18 mouse cellular contexts compared by ENCODE assay signal in the genomic region with DNA sequence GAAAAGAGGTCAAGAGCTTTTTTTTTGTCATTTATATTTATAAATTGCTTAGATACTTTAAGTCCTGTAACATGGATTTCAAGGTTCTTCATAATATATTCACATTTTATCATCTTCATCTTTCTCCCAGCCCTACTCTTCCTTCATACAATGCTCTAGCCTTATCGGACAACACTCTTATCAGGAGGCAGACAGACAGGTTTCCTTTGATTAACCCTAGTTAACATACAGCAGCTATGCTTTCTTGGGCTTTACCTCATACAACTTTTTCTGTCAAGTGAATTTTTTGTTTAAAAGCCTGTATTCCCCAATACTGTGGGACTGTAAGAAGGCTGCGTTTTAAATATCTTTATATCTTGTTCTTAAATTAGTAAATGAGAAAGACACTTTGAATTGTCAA. TPM values are rescaled to one million over a fixed set of nuclear protein-coding genes. Genes with fewer than 3 reads are reported as not detected.
DNase-seq lines count a peak whose midpoint lies in the region; ATAC-seq and TF ChIP-seq lines count a peak whose summit lies in the region.
"Had no signal": no experiment of that assay in that cellular context is flagged by ENCODE, and none has a peak within 500 bp of the region (broad histone marks: within the 10 kb centered on the region; RNA-seq: fewer than 3 reads in every experiment).

No protein-coding gene starts in this region.

- ATAC-seq in liver, embryonic 12.5 days = no peak
- peak; percentile 36; the same call in 1 of the 2 replicates for ATAC-seq in G1E (ENCODE audit: extremely low read depth, insufficient number of reproducible peaks, low FRiP score, poor library complexity, severe bottlenecking)
- ATAC-seq in hindbrain, embryonic 16.5 days = no peak
- ATAC-seq: activated CD4-positive, CD25-positive, alpha-beta regulatory T cell, adult 4 months; CD4-positive, CD25-positive, alpha-beta regulatory T cell, adult 4 months; Patski had no signal

- peaks cover 34% of the 10 kb centered on the region for H3K4me1 ChIP-seq in liver, embryonic 12.5 days
- H3K4me1 ChIP-seq in ES-Bruce4 (ENCODE audit: control insufficient read depth, insufficient read depth, low read length) (peaks cover 2% of the 10 kb centered on the region), G1E (ENCODE audit: insufficient read depth, low read depth, low read length) (peaks cover 33% of the 10 kb centered on the region), MEL (ENCODE audit: control insufficient read depth in 1 of 2, insufficient read depth in 2 of 2, low read length in 2 of 2) (peaks cover 3 to 4% of the 10 kb centered on the region in 2 experiments; a peak in 3 of 4 replicates)
- H3K4me1 ChIP-seq in thymus, adult 2 months (replicated peaks; ENCODE audit: control insufficient read depth, insufficient read depth, low read length) = peaks cover 6% of the 10 kb centered on the region
- H3K4me1 ChIP-seq in hindbrain, embryonic 16.5 days (ENCODE audit: control insufficient read depth, insufficient read depth, low read depth, low read length) = peaks cover 6% of the 10 kb centered on the region

- TF ChIP-seq EP300 in ES-Bruce4 (IDR thresholded peaks at IDR 0.05; ENCODE audit: insufficient read depth, low read depth, low read length) = no peak
- peak; percentile 57 to 60; a peak in 2 of 4 replicates for TF ChIP-seq EP300 in MEL (IDR thresholded peaks at IDR 0.05; ENCODE audit: low read depth in 1 of 2, low read length in 2 of 2)

- H3K27ac ChIP-seq in liver, embryonic 12.5 days = no peak overlapping the region; the same call in 1 of the 2 replicates
- H3K27ac ChIP-seq in ES-Bruce4 (ENCODE audit: insufficient read depth, low read length) (no peak overlapping the region), MEL (ENCODE audit: control insufficient read depth, low read depth, low read length) (peak overlapping the region; percentile 89)
- no peak overlapping the region for H3K27ac ChIP-seq in thymus, adult 2 months (ENCODE audit: control insufficient read depth, insufficient read depth, low read length)
- H3K27ac ChIP-seq in hindbrain, embryonic 16.5 days (ENCODE audit: low read depth, low read length) = no peak overlapping the region

- H3K9ac ChIP-seq in liver, embryonic 12.5 days = no peak overlapping the region
- H3K9ac ChIP-seq in ES-Bruce4 (ENCODE audit: low read depth, poor library complexity, severe bottlenecking) (peak overlapping the region; percentile 79; the same call in 1 of the 2 replicates), MEL (ENCODE audit: control insufficient read depth, low read depth, low read length, poor library complexity, severe bottlenecking) (peak overlapping the region; percentile 81; the same call in 1 of the 2 replicates)
- H3K9ac ChIP-seq in hindbrain, embryonic 16.5 days (ENCODE audit: low read depth, low read length) = no peak overlapping the region

- H3K9me3 ChIP-seq in liver, embryonic 12.5 days (replicated peaks) = no peaks in the 10 kb centered on the region
- H3K9me3 ChIP-seq in ES-Bruce4 (replicated peaks; ENCODE audit: control insufficient read depth, insufficient read depth, low read length, poor library complexity, severe bottlenecking) (no peaks in the 10 kb centered on the region), G1E (replicated peaks) (no peaks in the 10 kb centered on the region), MEL (replicated peaks; ENCODE audit: insufficient read depth, low read length) (no peaks in the 10 kb centered on the region)
- H3K9me3 ChIP-seq in hindbrain, embryonic 16.5 days (ENCODE audit: control insufficient read depth, low read length) = no peaks in the 10 kb centered on the region

- peaks cover 7% of the 10 kb centered on the region for H3K79me2 ChIP-seq in MEL (ENCODE audit: control insufficient read depth, insufficient read depth, low read length, poor library complexity)

- TF ChIP-seq CTCF in ES-Bruce4 (IDR thresholded peaks at IDR 0.05; ENCODE audit: low read depth, low read length) = no peak
- no peak for TF ChIP-seq CTCF in G1E (IDR thresholded peaks at IDR 0.05; ENCODE audit: low read depth, low read length)
- no peak for TF ChIP-seq CTCF in MEL (IDR thresholded peaks at IDR 0.05 in 2 of 3, conservative IDR thresholded peaks at IDR 0.05 in 1 of 3; ENCODE audit: control insufficient read depth in 1 of 3, insufficient read depth in 1 of 3, low read depth in 2 of 3, low read length in 3 of 3, poor library complexity in 1 of 3, severe bottlenecking in 1 of 3)
- TF ChIP-seq CTCF in thymus, adult 2 months (IDR thresholded peaks at IDR 0.05; ENCODE audit: borderline replicate concordance, control insufficient read depth, extremely low read depth, insufficient read depth, low read length, poor library complexity) = no peak

- peak overlapping the region; percentile 90 for H3K4me2 ChIP-seq in liver, embryonic 12.5 days
- no peak overlapping the region for H3K4me2 ChIP-seq in hindbrain, embryonic 16.5 days (ENCODE audit: low read length)

- H3K4me3 ChIP-seq in liver, embryonic 12.5 days = no peak overlapping the region
- no peak overlapping the region for H3K4me3 ChIP-seq in ES-Bruce4 (ENCODE audit: low read depth, low read length)
- H3K4me3 ChIP-seq in G1E (ENCODE audit: low read depth, low read length) = no peak overlapping the region; the same call in 1 of the 2 replicates
- peak overlapping the region in 1 of 2 experiments; percentile 89; a peak in 2 of 4 replicates for H3K4me3 ChIP-seq in MEL (ENCODE audit: control insufficient read depth in 1 of 2, insufficient read depth in 1 of 2, low read depth in 2 of 2, low read length in 2 of 2)
- H3K4me3 ChIP-seq in thymus, adult 2 months (ENCODE audit: control insufficient read depth, insufficient read depth, low read length) = no peak overlapping the region
- H3K4me3 ChIP-seq in hindbrain, embryonic 16.5 days (ENCODE audit: low read length) = no peak overlapping the region

- no peak for TF ChIP-seq RAD21 in MEL (IDR thresholded peaks at IDR 0.05; ENCODE audit: low read depth, low read length)

- no peak for DNase-seq in liver
- DNase-seq in G1E (ENCODE audit: low spot score) = no peak
- DNase-seq in MEL (ENCODE audit: low read depth, low spot score) = no peak
- no peak for DNase-seq in kidney, adult 11 months
- DNase-seq in thymus, adult 2 months = no peak
- DNase-seq: adrenal gland, adult 2 months; adrenal gland, adult 8-10 months; adrenal gland, postnatal 25 days; B cell, adult 2 months; cerebellum, adult 18-20 months; cerebellum, adult 2 months had no signal

- WGBS in liver, embryonic 12.5 days (ENCODE audit: insufficient replicate concordance) = 37% methylated on average over 2 of the region's 2 CpGs
- WGBS in thymus, adult 2 months = 90% methylated on average over 2 of the region's 2 CpGs
- whole genome bisulfite sequencing in hindbrain, embryonic 16.5 days = 96% methylated on average over 2 of the region's 2 CpGs

- no peaks in the 10 kb centered on the region for H3K36me3 ChIP-seq in liver, embryonic 12.5 days
- H3K36me3 ChIP-seq in ES-Bruce4 (ENCODE audit: control insufficient read depth, insufficient read depth, low read length, poor library complexity, severe bottlenecking) = no peaks in the 10 kb centered on the region
- peaks cover 7% of the 10 kb centered on the region for H3K36me3 ChIP-seq in G1E (replicated peaks)
- peaks cover 0 to 6% of the 10 kb centered on the region in 2 experiments; a peak in 2 of 4 replicates for H3K36me3 ChIP-seq in MEL (ENCODE audit: control insufficient read depth in 1 of 2, insufficient read depth in 2 of 2, low read length in 2 of 2)
- H3K36me3 ChIP-seq in thymus, adult 2 months (ENCODE audit: control insufficient read depth, insufficient read depth, low read length) = no peaks in the 10 kb centered on the region
- H3K36me3 ChIP-seq in hindbrain, embryonic 16.5 days (ENCODE audit: control insufficient read depth, insufficient read depth, low read length) = no peaks in the 10 kb centered on the region

- H3K27me3 ChIP-seq in liver, embryonic 12.5 days (replicated peaks) = no peaks in the 10 kb centered on the region
- H3K27me3 ChIP-seq in ES-Bruce4 (ENCODE audit: control insufficient read depth, insufficient read depth, low read length, poor library complexity, severe bottlenecking) (no peaks in the 10 kb centered on the region), G1E (ENCODE audit: insufficient read depth, low read length) (no peaks in the 10 kb centered on the region), MEL (ENCODE audit: control insufficient read depth in 1 of 2, insufficient read depth in 2 of 2, low read length in 2 of 2) (no peaks in the 10 kb centered on the region)
- no peaks in the 10 kb centered on the region for H3K27me3 ChIP-seq in thymus, adult 2 months (ENCODE audit: control insufficient read depth, insufficient read depth, low read length)
- H3K27me3 ChIP-seq in hindbrain, embryonic 16.5 days (replicated peaks; ENCODE audit: control insufficient read depth, insufficient read depth, low read length) = no peaks in the 10 kb centered on the region
- H3K27me3 ChIP-seq: CH12.LX, Patski had no signal

- TF ChIP-seq POLR2A in ES-Bruce4 (IDR thresholded peaks at IDR 0.05; ENCODE audit: insufficient read depth, low read length) = no peak
- no peak for TF ChIP-seq POLR2A in MEL (IDR thresholded peaks at IDR 0.05; ENCODE audit: control insufficient read depth in 1 of 2, insufficient read depth in 1 of 2, low read depth in 1 of 2, low read length in 2 of 2, poor library complexity in 1 of 2)
- no peak for TF ChIP-seq POLR2A in thymus, adult 2 months (IDR thresholded peaks at IDR 0.05; ENCODE audit: control insufficient read depth, extremely low read depth, insufficient read depth, low read length, poor library complexity)

RNA-seq across cellular contexts. Expression of gene Senp8, which starts 2.1 kb away (rescaled TPM):
- 5.0 and 5.7 TPM in 2 replicates for polyA plus RNA-seq in liver, embryonic 12.5 days (2016; fragmentation: Nextera tagmentation; extraction: Ambion mirVana)
- polyA plus RNA-seq in ES-Bruce4 (2011; ENCODE audit: insufficient read depth, insufficient read length, low read depth, missing spikeins) (16.3 and 21.2 TPM in 2 replicates), G1E (2012) (0.33 and 0.43 TPM in 2 replicates), MEL (2012; ENCODE audit: insufficient read depth in 1 of 2, insufficient read length in 2 of 2, low read depth in 1 of 2, low replicate concordance in 2 of 2, missing spikeins in 1 of 2) (1 to 10 TPM in 1 of 2 experiments, not detected in 1; 5.5 TPM)
- total RNA-seq in G1E (2014; fragmentation: Nextera tagmentation) (23.1 and 27.1 TPM in 2 replicates), G1E (2017) (14.5 and 15.0 TPM in 2 replicates), MEL (2012; rRNA removed) (2.7 TPM in 2 replicates)
- polyA plus RNA-seq in thymus, adult 2 months (2012; rRNA removed) = 2.4 and 3.2 TPM in 2 replicates
- polyA plus RNA-seq in hindbrain, embryonic 16.5 days (2015; fragmentation: Nextera tagmentation; extraction: Ambion mirVana) = 10.0 and 11.2 TPM in 2 replicates

RNA-seq across cellular contexts. Expression of gene Myo9a, which starts 2.3 kb away (rescaled TPM):
- polyA plus RNA-seq in liver, embryonic 12.5 days (2016; fragmentation: Nextera tagmentation; extraction: Ambion mirVana) = 4.9 and 5.0 TPM in 2 replicates
- polyA plus RNA-seq in ES-Bruce4 (2011; ENCODE audit: insufficient read depth, insufficient read length, low read depth, missing spikeins) (17.6 and 24.5 TPM in 2 replicates), G1E (2012) (0.67 and 0.82 TPM in 2 replicates), MEL (2012; ENCODE audit: insufficient read depth in 1 of 2, insufficient read length in 2 of 2, low read depth in 1 of 2, low replicate concordance in 2 of 2, missing spikeins in 1 of 2) (100 to 1,000 TPM in 1 of 2 experiments, 1 to 10 TPM in 1; 4.5 to 131 TPM)
- total RNA-seq in G1E (2014; fragmentation: Nextera tagmentation) (32.2 and 35.7 TPM in 2 replicates), G1E (2017) (25.7 and 27.4 TPM in 2 replicates), MEL (2012; rRNA removed) (3.3 and 3.8 TPM in 2 replicates)
- polyA plus RNA-seq in thymus, adult 2 months (2012; rRNA removed) = 2.4 and 4.1 TPM in 2 replicates
- 23.2 and 24.9 TPM in 2 replicates for polyA plus RNA-seq in hindbrain, embryonic 16.5 days (2015; fragmentation: Nextera tagmentation; extraction: Ambion mirVana)

Comparison
In these comparisons a context has a peak if more than half of its experiments do, and no peak if none do; other contexts are left out.
1. H3K9ac ChIP-seq: peak in ES-Bruce4 (single experiment) and MEL (single experiment); none in liver, embryonic 12.5 days (single experiment) and hindbrain, embryonic 16.5 days (single experiment).